Mouse (Mus musculus) brain, embryonic 18.5 days (tissue): ENCODE results near the gene Smcr8.
A peak's percentile ranks its signal among the peaks of the same experiment; 100 is the strongest.

Source experiments
- DNase-seq: peaks from one replicate; pipeline ENCODE4 v3.0.0-alpha.2; 2012; ENCODE audit warnings: low read depth, low spot score

The Smcr8 gene

GRCm38 (mm10) chr11:60776829-60777740 is at the start of gene Smcr8, which contains the start of gene Top3a:
Gene Smcr8, plus strand, starts transcription at chr11:60777524.
Gene Top3a, minus strand, starts transcription at chr11:60777365.
- peak; percentile 96 for DNase-seq

- peak; percentile 91 for DNase-seq
Measured at GRCm38 (mm10) chr11:60728260-60728761, 49.0 kb upstream of the Smcr8 start, which contains the start of gene Mief2. Gene Mief2, plus strand, starts transcription at chr11:60728398.

GRCm38 (mm10) chr11:60729217-60729641 is 48.1 kb upstream of the Smcr8 start:
- DNase-seq = no peak

GRCm38 (mm10) chr11:60730169-60730568 is 47.2 kb upstream of the Smcr8 start:
- DNase-seq = no peak

GRCm38 (mm10) chr11:60731251-60731650 is 46.1 kb upstream of the Smcr8 start:
- no peak for DNase-seq

GRCm38 (mm10) chr11:60734206-60734605 is 43.1 kb upstream of the Smcr8 start:
- DNase-seq = no peak

GRCm38 (mm10) chr11:60735191-60735590 is 42.1 kb upstream of the Smcr8 start:
- no peak for DNase-seq

GRCm38 (mm10) chr11:60736491-60736890 is 40.8 kb upstream of the Smcr8 start:
- no peak for DNase-seq

- no peak for DNase-seq
Measured at GRCm38 (mm10) chr11:60737450-60737849, 39.9 kb upstream of the Smcr8 start.

- no peak for DNase-seq
Measured at GRCm38 (mm10) chr11:60740321-60740720, 37.0 kb upstream of the Smcr8 start.

GRCm38 (mm10) chr11:60755570-60755969 is 21.8 kb upstream of the Smcr8 start:
- DNase-seq = no peak

GRCm38 (mm10) chr11:60761681-60762080 is 15.6 kb upstream of the Smcr8 start:
- DNase-seq = no peak

- no peak for DNase-seq
Measured at GRCm38 (mm10) chr11:60766969-60767368, 10.4 kb upstream of the Smcr8 start.

GRCm38 (mm10) chr11:60769322-60769721 is 8.0 kb upstream of the Smcr8 start:
- no peak for DNase-seq

- no peak for DNase-seq
Measured at GRCm38 (mm10) chr11:60770776-60771175, 6.5 kb upstream of the Smcr8 start.

GRCm38 (mm10) chr11:60772161-60772560 is 5.2 kb upstream of the Smcr8 start:
- DNase-seq = no peak

- no peak for DNase-seq
Measured at GRCm38 (mm10) chr11:60774158-60774689, 3.1 kb upstream of the Smcr8 start.

GRCm38 (mm10) chr11:60774841-60775240 is 2.5 kb upstream of the Smcr8 start:
- DNase-seq = no peak

- DNase-seq = no peak
Measured at GRCm38 (mm10) chr11:60775578-60775977, 1.7 kb upstream of the Smcr8 start.

GRCm38 (mm10) chr11:60776107-60776828 is 1.1 kb upstream of the Smcr8 start:
- no peak for DNase-seq

- no peak for DNase-seq
Measured at GRCm38 (mm10) chr11:60777801-60778370, 562 bp downstream of the Smcr8 start.
